Mouse (Mus musculus): Measurements from ENCODE around the gene Armc2.

The Armc2 gene

GRCm38 (mm10) chr10:42018016-42018949 is at the start of gene Armc2:
TSS of gene Armc2 (minus strand) at chr10:42018442.
- peak; percentile 46 for DNase-seq (ENCODE audit: low spot score)

GRCm38 (mm10) chr10:42064446-42064845 is 46.2 kb upstream of the Armc2 start:
- no peak for DNase-seq (ENCODE audit: low spot score)

- DNase-seq (ENCODE audit: low spot score): no peak
Measured at GRCm38 (mm10) chr10:42059522-42059921, 41.3 kb upstream of the Armc2 start.

GRCm38 (mm10) chr10:42057746-42058145 is 39.5 kb upstream of the Armc2 start:
- DNase-seq (ENCODE audit: low spot score): no peak

- peak; percentile 19 for DNase-seq (ENCODE audit: low spot score)
Measured at GRCm38 (mm10) chr10:42057231-42057601, 39.0 kb upstream of the Armc2 start.

GRCm38 (mm10) chr10:42056486-42057230 is 38.4 kb upstream of the Armc2 start:
- no peak for DNase-seq (ENCODE audit: low spot score)

- no peak for DNase-seq (ENCODE audit: low spot score)
Measured at GRCm38 (mm10) chr10:42055224-42056165, 37.3 kb upstream of the Armc2 start.

GRCm38 (mm10) chr10:42051069-42051468 is 32.8 kb upstream of the Armc2 start:
- no peak for DNase-seq (ENCODE audit: low spot score)

GRCm38 (mm10) chr10:42048648-42049047 is 30.4 kb upstream of the Armc2 start:
- DNase-seq (ENCODE audit: low spot score): no peak

GRCm38 (mm10) chr10:42044574-42044973 is 26.3 kb upstream of the Armc2 start:
- no peak for DNase-seq (ENCODE audit: low spot score)

GRCm38 (mm10) chr10:42043307-42043706 is 25.1 kb upstream of the Armc2 start:
- no peak for DNase-seq (ENCODE audit: low spot score)

GRCm38 (mm10) chr10:42042881-42043280 is 24.6 kb upstream of the Armc2 start:
- no peak for DNase-seq (ENCODE audit: low spot score)

GRCm38 (mm10) chr10:42042087-42042486 is 23.8 kb upstream of the Armc2 start:
- DNase-seq (ENCODE audit: low spot score): no peak

GRCm38 (mm10) chr10:42038571-42038970 is 20.3 kb upstream of the Armc2 start:
- no peak for DNase-seq (ENCODE audit: low spot score)

GRCm38 (mm10) chr10:42037301-42037870 is 19.1 kb upstream of the Armc2 start:
- DNase-seq (ENCODE audit: low spot score): no peak

GRCm38 (mm10) chr10:42036846-42037245 is 18.6 kb upstream of the Armc2 start:
- DNase-seq (ENCODE audit: low spot score): no peak

- no peak for DNase-seq (ENCODE audit: low spot score)
Measured at GRCm38 (mm10) chr10:42033571-42033970, 15.3 kb upstream of the Armc2 start.

- DNase-seq (ENCODE audit: low spot score): peak; percentile 80
Measured at GRCm38 (mm10) chr10:42031021-42031420, 12.8 kb upstream of the Armc2 start.

- DNase-seq (ENCODE audit: low spot score): no peak
Measured at GRCm38 (mm10) chr10:42029502-42029901, 11.3 kb upstream of the Armc2 start.

GRCm38 (mm10) chr10:42027337-42027736 is 9.1 kb upstream of the Armc2 start:
- no peak for DNase-seq (ENCODE audit: low spot score)

- DNase-seq (ENCODE audit: low spot score): no peak
Measured at GRCm38 (mm10) chr10:42024406-42024805, 6.2 kb upstream of the Armc2 start.

- DNase-seq (ENCODE audit: low spot score): no peak
Measured at GRCm38 (mm10) chr10:42021536-42021935, 3.3 kb upstream of the Armc2 start.
